Mouse (Mus musculus) intestine, postnatal 0 days (tissue): ENCODE measurements around the gene Cct8. TPM values are rescaled to one million over a fixed set of nuclear protein-coding genes. Genes with fewer than 3 reads are reported as not detected.

Experiments
- ATAC-seq: fragments of 200-750 bp; cut with Nextera tagmentation; 2 replicates; pipeline ENCODE4 v1.8.0; 2017; ENCODE audit warnings: mild to moderate bottlenecking, moderate TSS enrichment, moderate library complexity
- H3K27ac ChIP-seq: fragments of 300-500 bp; sonication (generic); 2 replicates; pipeline ENCODE4 v1.5.1; 2014; ENCODE audit warnings: mild to moderate bottlenecking, low read depth, low read length, moderate library complexity
- H3K27me3 ChIP-seq: fragments of 300-500 bp; sonication (generic); replicated peaks from 2 replicates; pipeline ENCODE4 v1.6.1; 2014; ENCODE audit warnings: low read length, mixed read lengths; ENCODE audit not compliant: control insufficient read depth, insufficient read depth
- H3K36me3 ChIP-seq: fragments of 300-500 bp; sonication (generic); 2 replicates; pipeline ENCODE4 v1.6.1; 2014; ENCODE audit warnings: mild to moderate bottlenecking, moderate library complexity; ENCODE audit not compliant: control insufficient read depth, insufficient read depth
- H3K4me1 ChIP-seq: fragments of 300-500 bp; sonication (generic); replicated peaks from 2 replicates; pipeline ENCODE4 v1.6.1; 2014; ENCODE audit warnings: antibody characterized with exemption, low read length, mixed read lengths; ENCODE audit not compliant: control insufficient read depth, insufficient read depth
- H3K4me2 ChIP-seq: fragments of 300-500 bp; sonication (generic); replicated peaks from 2 replicates; pipeline ENCODE4 v1.6.1; 2014; ENCODE audit warnings: low read depth, mild to moderate bottlenecking, moderate library complexity
- H3K4me3 ChIP-seq: fragments of 300-500 bp; sonication (generic); 2 replicates; pipeline ENCODE4 v1.5.1; 2014; ENCODE audit warnings: low read depth, low read length
- H3K9ac ChIP-seq: fragments of 300-500 bp; sonication (generic); 2 replicates; pipeline ENCODE4 v1.6.1; 2014; ENCODE audit warnings: mild to moderate bottlenecking, low read depth, low read length
- H3K9me3 ChIP-seq: fragments of 300-500 bp; sonication (generic); 2 replicates; pipeline ENCODE4 v1.6.1; 2016; ENCODE audit warnings: mixed run types; ENCODE audit not compliant: control insufficient read depth
- CTCF ChIP-seq: sonication (generic); IDR thresholded peaks from 2 replicates; pipeline ENCODE4 v1.5.1; 2016; ENCODE audit warnings: low read depth, mild to moderate bottlenecking, control low read depth, antibody characterized with exemption, moderate library complexity
- WGBS: fragments of 180-500 bp; shearing (Covaris S2); extraction: QIAGEN DNeasy Blood & Tissue Kit; methylation state at CpG from one replicate; pipeline ENCODE4 v1.1.7; 2014; 5-methylcytosine and 5-hydroxymethylcytosine counted together
- polyA plus RNA-seq: library from polyadenylated mRNA; unstranded; fragments of >200 nt; fragmentation: Nextera tagmentation; extraction: Ambion mirVana; gene quantifications from 2 replicates; pipeline ENCODE4 v1.2.1, GENCODE M21; 2015

Gene Cct8
- polyA plus RNA-seq, 1 experiment from 2014 or later = 156 TPM

GRCm38 (mm10) chr16:87454419-87455179, 41.1 kb downstream of the Cct8 start, which contains the start of gene Usp16:
Gene Usp16, plus strand, starts transcription at chr16:87454703.
- H3K27me3 ChIP-seq = no peaks in the 10 kb centered on the region
- no peaks in the 10 kb centered on the region for H3K9me3 ChIP-seq
- peaks cover under 1% of the 10 kb centered on the region; the same call in 1 of the 2 replicates for H3K36me3 ChIP-seq
- peak; percentile 98 for ATAC-seq
- WGBS = 10% methylated on average over 43 of the region's 45 CpGs
- 0 out of 2 replicates have a peak, but pooled peaks have one; percentile 18 for TF ChIP-seq CTCF
- H3K4me2 ChIP-seq = peak within 1 kb of the TSS; percentile 81
- peak within 1 kb of the TSS; percentile 91 for H3K9ac ChIP-seq
- H3K4me1 ChIP-seq = peaks cover 3% of the 10 kb centered on the region; the same call in 1 of the 2 replicates
- peak within 1 kb of the TSS; percentile 88 for H3K4me3 ChIP-seq
- peak within 1 kb of the TSS; percentile 94 for H3K27ac ChIP-seq

- WGBS = 92% methylated on average over 2 of the region's 2 CpGs
- no peak overlapping the region for H3K27ac ChIP-seq
- TF ChIP-seq CTCF = no peak
- H3K9me3 ChIP-seq = no peaks in the 10 kb centered on the region
- peaks cover 3% of the 10 kb centered on the region; the same call in 1 of the 2 replicates for H3K4me1 ChIP-seq
- no peaks in the 10 kb centered on the region for H3K27me3 ChIP-seq
- no peak overlapping the region for H3K4me2 ChIP-seq
- no peak for ATAC-seq
- no peak overlapping the region for H3K9ac ChIP-seq
- H3K36me3 ChIP-seq = no peaks in the 10 kb centered on the region
- no peak overlapping the region for H3K4me3 ChIP-seq
Observed at GRCm38 (mm10) chr16:87453226-87453625, 42.4 kb downstream of the Cct8 start.

GRCm38 (mm10) chr16:87445528-87445927, 50.1 kb downstream of the Cct8 start:
- 52% methylated on average over 3 of the region's 3 CpGs for WGBS

GRCm38 (mm10) chr16:87445110-87445509, 50.6 kb downstream of the Cct8 start:
- Histone ChIP-seq H3K4me2 (0 out of 2 replicates have a peak overlapping the region, but pooled peaks have one; percentile 6), H3K27me3 (no peaks in the 10 kb centered on the region), H3K4me3 (no peak overlapping the region), H3K4me1 (peaks cover 13% of the 10 kb centered on the region), H3K36me3 (no peaks in the 10 kb centered on the region), H3K9me3 (no peaks in the 10 kb centered on the region), H3K9ac (no peak overlapping the region), H3K27ac (no peak overlapping the region; the same call in 1 of the 2 replicates)
- no peak for TF ChIP-seq CTCF
- ATAC-seq = peak; percentile 65

More at GRCm38 (mm10) chr16:87445528-87445927, 50.1 kb downstream of the Cct8 start:
- ATAC-seq = peak; percentile 69
- H3K4me1 ChIP-seq = peaks cover 13% of the 10 kb centered on the region
- no peak overlapping the region; the same call in 1 of the 2 replicates for H3K27ac ChIP-seq
- no peaks in the 10 kb centered on the region for H3K36me3 ChIP-seq
- H3K9ac ChIP-seq = no peak overlapping the region
- no peaks in the 10 kb centered on the region for H3K27me3 ChIP-seq
- TF ChIP-seq CTCF = no peak
- H3K9me3 ChIP-seq = no peaks in the 10 kb centered on the region
- H3K4me2 ChIP-seq = 0 out of 2 replicates have a peak overlapping the region, but pooled peaks have one; percentile 6
- H3K4me3 ChIP-seq = no peak overlapping the region

- H3K4me2 ChIP-seq = no peak overlapping the region
- H3K4me1 ChIP-seq = peaks cover 13% of the 10 kb centered on the region
- H3K27ac ChIP-seq = peak overlapping the region; percentile 41; the same call in 1 of the 2 replicates
- H3K27me3 ChIP-seq = no peaks in the 10 kb centered on the region
- no peak overlapping the region for H3K4me3 ChIP-seq
- TF ChIP-seq CTCF = no peak
- H3K9ac ChIP-seq = no peak overlapping the region
- no peaks in the 10 kb centered on the region for H3K36me3 ChIP-seq
- WGBS = 34% methylated on average over 1 of the region's 1 CpGs
- ATAC-seq = no peak
- H3K9me3 ChIP-seq = no peaks in the 10 kb centered on the region
Observed at GRCm38 (mm10) chr16:87444071-87444470, 51.6 kb downstream of the Cct8 start.

GRCm38 (mm10) chr16:87443245-87443644, 52.4 kb downstream of the Cct8 start:
- no peak overlapping the region for H3K4me2 ChIP-seq
- H3K36me3 ChIP-seq = no peaks in the 10 kb centered on the region
- peaks cover 13% of the 10 kb centered on the region for H3K4me1 ChIP-seq
- no peak overlapping the region for H3K27ac ChIP-seq
- no peak overlapping the region for H3K9ac ChIP-seq
- no peaks in the 10 kb centered on the region for H3K9me3 ChIP-seq
- no peak overlapping the region for H3K4me3 ChIP-seq
- TF ChIP-seq CTCF = no peak
- ATAC-seq = peak; percentile 28; the same call in 1 of the 2 replicates
- H3K27me3 ChIP-seq = no peaks in the 10 kb centered on the region
